In the genomic region with DNA sequence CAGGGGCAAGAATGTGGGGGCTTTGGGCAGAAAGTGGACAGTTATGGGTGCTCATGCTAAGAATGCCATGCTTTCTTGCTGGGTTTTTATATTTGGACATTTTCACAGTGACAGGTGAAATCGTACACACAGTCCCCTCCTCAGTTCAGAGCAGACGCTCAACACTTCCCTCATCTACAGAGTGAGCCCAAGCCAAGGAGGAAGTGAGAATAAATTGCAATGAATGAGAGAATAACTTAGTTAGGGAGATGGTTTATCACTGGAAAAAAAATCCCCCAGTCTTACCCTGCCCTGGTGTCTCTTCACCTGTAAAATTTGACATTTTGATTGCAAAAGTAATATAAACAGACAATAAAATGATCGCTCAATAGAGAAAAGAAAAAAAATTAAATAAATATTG, we compare ENCODE assay signal across 16 mouse cellular contexts.
"Had no signal": no experiment of that assay in that cellular context is flagged by ENCODE, and none has a peak within 500 bp of the region (broad histone marks: within the 10 kb centered on the region; RNA-seq: fewer than 3 reads in every experiment).

No protein-coding gene starts in this region.

- DNase-seq: kidney, adult 18-20 months; kidney, postnatal 10 days; kidney, postnatal 4 days; liver; liver, embryonic 13.5 days; liver, postnatal 0 days; lung, postnatal 14 days; thymus, adult 18-20 months; thymus, postnatal 36 days had no signal

- H3K9ac ChIP-seq: limb, embryonic 12.5 days; liver, embryonic 13.5 days; liver, postnatal 0 days; lung, embryonic 15.5 days; midbrain, embryonic 13.5 days; neural tube, embryonic 15.5 days had no signal

- H3K4me1 ChIP-seq: limb, embryonic 12.5 days; liver, embryonic 13.5 days; midbrain, embryonic 13.5 days; neural tube, embryonic 15.5 days had no signal

- H3K27ac ChIP-seq: layer of hippocampus, adult 2 months; limb, embryonic 12.5 days; liver, embryonic 13.5 days; lung, embryonic 15.5 days; macrophage; midbrain, embryonic 13.5 days; neural tube, embryonic 15.5 days had no signal

- H3K9me3 ChIP-seq: limb, embryonic 12.5 days; liver, embryonic 13.5 days; lung, embryonic 15.5 days; midbrain, embryonic 13.5 days; neural tube, embryonic 15.5 days had no signal

- H3K4me2 ChIP-seq: limb, embryonic 12.5 days; liver, embryonic 13.5 days; lung, embryonic 15.5 days; midbrain, embryonic 13.5 days; neural tube, embryonic 15.5 days had no signal

- H3K4me3 ChIP-seq: layer of hippocampus, adult 2 months; limb, embryonic 12.5 days; liver, embryonic 13.5 days; lung, embryonic 15.5 days; midbrain, embryonic 13.5 days; myocyte; neural tube, embryonic 15.5 days had no signal

- H3K36me3 ChIP-seq: limb, embryonic 12.5 days; liver, embryonic 13.5 days; lung, embryonic 15.5 days; midbrain, embryonic 13.5 days; neural tube, embryonic 15.5 days had no signal

- H3K27me3 ChIP-seq: limb, embryonic 12.5 days; liver, embryonic 13.5 days; lung, embryonic 15.5 days; midbrain, embryonic 13.5 days; neural tube, embryonic 15.5 days had no signal

- ATAC-seq: liver, postnatal 0 days; midbrain, embryonic 13.5 days had no signal
